11 mouse cellular contexts compared by ENCODE assay signal in genomic region chrX:11895396-11895795, GRCm38 (mm10).
DNase-seq lines count a peak whose midpoint lies in the region; ATAC-seq and TF ChIP-seq lines count a peak whose summit lies in the region.
"Had no signal": no experiment of that assay in that cellular context is flagged by ENCODE, and none has a peak within 500 bp of the region (broad histone marks: within the 10 kb centered on the region; RNA-seq: fewer than 3 reads in every experiment).

No protein-coding gene starts in this region.

- H3K27me3 ChIP-seq in lung, embryonic 14.5 days (ENCODE audit: insufficient read depth, low read length), result no peaks in the 10 kb centered on the region
- peaks cover 9% of the 10 kb centered on the region; the same call in 1 of the 2 replicates for H3K27me3 ChIP-seq in hindbrain, embryonic 14.5 days (ENCODE audit: control insufficient read depth, insufficient read depth, low read length)

- no peak overlapping the region for H3K27ac ChIP-seq in lung, embryonic 14.5 days (ENCODE audit: low read depth)
- no peak overlapping the region for H3K27ac ChIP-seq in hindbrain, embryonic 14.5 days
- H3K27ac ChIP-seq: forebrain, embryonic 10.5 days; intestine, embryonic 15.5 days; limb, embryonic 15.5 days had no signal

- no peak for TF ChIP-seq CTCF in lung, embryonic 14.5 days (IDR thresholded peaks at IDR 0.05; ENCODE audit: low read depth)

- no peak for ATAC-seq in lung, embryonic 14.5 days (ENCODE audit: insufficient read depth)
- no peak for ATAC-seq in hindbrain, embryonic 14.5 days (ENCODE audit: low FRiP score)
- ATAC-seq: intestine, embryonic 15.5 days had no signal

- no peak overlapping the region for H3K4me2 ChIP-seq in lung, embryonic 14.5 days
- H3K4me2 ChIP-seq in hindbrain, embryonic 14.5 days (replicated peaks), result no peak overlapping the region
- H3K4me2 ChIP-seq: intestine, embryonic 15.5 days; limb, embryonic 15.5 days had no signal

- H3K9ac ChIP-seq in lung, embryonic 14.5 days, result no peak overlapping the region
- H3K9ac ChIP-seq in hindbrain, embryonic 14.5 days, result no peak overlapping the region
- H3K9ac ChIP-seq: intestine, embryonic 15.5 days; limb, embryonic 15.5 days had no signal

- H3K9me3 ChIP-seq in lung, embryonic 14.5 days (ENCODE audit: low read depth, low read length), result no peaks in the 10 kb centered on the region
- H3K9me3 ChIP-seq in hindbrain, embryonic 14.5 days (ENCODE audit: control insufficient read depth, low read length), result no peaks in the 10 kb centered on the region
- H3K9me3 ChIP-seq: forebrain, embryonic 10.5 days; intestine, embryonic 15.5 days; limb, embryonic 15.5 days had no signal

- H3K36me3 ChIP-seq in lung, embryonic 14.5 days (ENCODE audit: insufficient read depth), result no peaks in the 10 kb centered on the region
- no peaks in the 10 kb centered on the region for H3K36me3 ChIP-seq in hindbrain, embryonic 14.5 days (replicated peaks; ENCODE audit: control insufficient read depth, insufficient read depth)
- H3K36me3 ChIP-seq: forebrain, embryonic 10.5 days; intestine, embryonic 15.5 days; limb, embryonic 15.5 days had no signal

- WGBS in lung, embryonic 14.5 days, result 18% methylated on average over 5 of the region's 5 CpGs
- 36% methylated on average over 5 of the region's 5 CpGs for WGBS in hindbrain, embryonic 14.5 days

- DNase-seq in adrenal gland, adult 2 months, result peak; percentile 27
- DNase-seq in adrenal gland, adult 18-20 months (ENCODE audit: low spot score in 2 of 2), result no peak
- DNase-seq in lung, embryonic 14.5 days, result peak; percentile 24
- no peak for DNase-seq in lung, postnatal 25 days (ENCODE audit: low spot score)
- DNase-seq in heart, adult 9 months (ENCODE audit: low spot score in 2 of 2), result peak; percentile 54 to 65
- DNase-seq in retina, embryonic 14.5 days (ENCODE audit: low spot score), result peak; percentile 23
- no peak for DNase-seq in thymus, postnatal 0 days (ENCODE audit: low spot score)
- DNase-seq in hindbrain, embryonic 14.5 days (ENCODE audit: low spot score), result no peak

- H3K4me3 ChIP-seq in lung, embryonic 14.5 days (ENCODE audit: low read depth, low read length), result no peak overlapping the region
- no peak overlapping the region for H3K4me3 ChIP-seq in hindbrain, embryonic 14.5 days (replicated peaks; ENCODE audit: low read length)
- H3K4me3 ChIP-seq: forebrain, embryonic 10.5 days; intestine, embryonic 15.5 days; limb, embryonic 15.5 days had no signal

- peaks cover 3% of the 10 kb centered on the region; the same call in 1 of the 2 replicates for H3K4me1 ChIP-seq in lung, embryonic 14.5 days (ENCODE audit: insufficient read depth)
- no peaks in the 10 kb centered on the region for H3K4me1 ChIP-seq in hindbrain, embryonic 14.5 days (replicated peaks; ENCODE audit: control insufficient read depth, insufficient read depth, low read length)

Comparison
In these comparisons a context has a peak if more than half of its experiments do, and no peak if none do; other contexts are left out.
1. DNase-seq: peak in adrenal gland, adult 2 months (single experiment), lung, embryonic 14.5 days (single experiment), heart, adult 9 months (2 of 2) and retina, embryonic 14.5 days (single experiment); none in adrenal gland, adult 18-20 months (0 of 2), lung, postnatal 25 days (single experiment), thymus, postnatal 0 days (single experiment) and hindbrain, embryonic 14.5 days (single experiment).